Mouse (Mus musculus) monocyte, adult 59 days (primary cell): ENCODE measurements around the gene Arid3c. TPM values are rescaled to one million over a fixed set of nuclear protein-coding genes. Genes with fewer than 3 reads are reported as not detected.

ENCODE experiments used
- total RNA-seq, 2 experiments: library from RNA; stranded (reverse); gene quantifications; one replicate each; pipeline ENCODE4 v1.2.4; 2023

Arid3c gene
- not detected for total RNA-seq

DNA sequence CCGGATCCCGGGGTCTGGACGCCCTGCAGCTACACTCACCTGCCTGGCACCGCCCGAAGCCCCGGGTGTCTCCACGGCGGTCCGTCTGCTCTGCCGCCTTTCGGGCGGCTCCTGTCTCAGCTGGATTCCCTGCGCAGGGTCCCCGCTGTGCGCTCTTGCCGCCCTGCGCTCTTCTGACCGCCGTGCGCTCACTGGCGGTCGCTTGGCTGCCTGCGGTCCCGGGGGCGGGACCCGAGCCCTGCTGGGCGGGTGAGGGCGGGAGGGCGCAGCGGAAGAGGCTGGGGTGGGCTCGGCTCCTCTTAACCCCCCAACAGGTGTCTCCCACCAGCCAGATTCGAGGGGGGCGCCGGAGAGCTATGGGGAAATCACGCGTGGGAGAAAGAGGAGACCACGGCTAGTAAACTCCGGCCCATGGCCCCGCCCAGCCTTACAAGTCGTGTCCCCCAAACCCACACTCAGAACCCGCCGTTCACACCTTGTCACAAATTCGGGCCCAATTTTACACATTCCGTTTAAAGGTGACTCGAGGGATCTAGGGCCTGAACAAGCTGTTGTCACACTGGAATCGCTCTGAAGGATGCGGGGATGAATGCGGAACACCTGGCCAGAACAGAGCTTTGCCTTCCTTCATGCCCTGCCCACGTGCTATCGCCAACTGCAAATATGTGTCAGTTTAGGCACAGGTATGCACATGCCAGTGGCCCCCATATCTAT, at the start of gene Arid3c:
Arid3c (minus strand) TSS at position 91 of the 714 bp plus-strand sequence.

GRCm38 (mm10) chr4:41774002-41774401, 43.1 kb upstream of the Arid3c start, which contains the start of gene Ccl27a:
Gene Ccl27a, minus strand, starts transcription at chr4:41774247.

DNA sequence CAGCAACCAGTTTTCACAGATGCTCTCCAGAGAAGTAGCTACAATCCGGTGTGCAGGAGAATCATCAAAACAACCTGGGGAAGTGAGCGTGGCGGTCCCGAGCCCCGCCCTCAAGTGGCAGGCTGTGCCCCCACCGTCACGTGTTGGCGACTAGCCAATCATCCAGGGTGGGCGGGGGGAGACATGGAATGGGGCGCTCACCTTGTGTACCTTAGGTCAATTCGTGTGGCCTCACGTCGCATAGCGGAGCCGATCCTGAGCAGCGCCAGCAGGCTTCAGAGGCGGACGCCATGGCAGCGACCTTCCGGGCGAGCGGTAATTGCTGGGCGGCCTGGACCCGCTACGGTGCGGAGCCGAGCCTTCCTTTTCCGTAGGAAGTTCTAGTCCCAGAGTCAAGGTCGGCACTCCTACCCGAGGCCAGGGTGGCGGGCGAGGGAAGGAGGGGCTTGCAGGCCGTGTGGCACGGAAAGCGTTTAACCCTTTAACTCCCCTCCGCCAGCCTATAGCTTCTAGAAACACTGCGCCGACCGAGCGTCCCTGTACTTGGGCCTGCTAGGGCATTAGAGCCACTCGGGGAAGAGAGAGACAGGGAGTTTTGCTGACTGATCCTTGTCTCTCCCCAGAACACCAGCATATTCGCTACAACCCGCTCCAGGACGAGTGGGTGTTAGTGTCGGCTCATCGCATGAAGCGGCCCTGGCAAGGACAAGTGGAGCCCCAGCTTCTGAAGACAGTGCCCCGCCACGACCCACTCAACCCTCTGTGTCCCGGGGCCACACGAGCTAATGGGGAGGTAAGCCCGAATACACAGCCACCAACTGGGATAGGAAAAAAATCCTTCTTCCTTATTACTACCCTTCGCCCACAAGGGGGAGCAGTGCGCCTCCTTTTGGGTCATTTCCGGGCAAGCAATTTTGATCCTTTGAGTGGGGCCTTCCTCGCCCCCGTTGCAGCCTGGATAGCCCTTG, 24.7 kb upstream of the Arid3c start, which contains the start of gene Sigmar1:
Sigmar1 (minus strand) TSS at position 820 of the 968 bp plus-strand sequence.

GRCm38 (mm10) chr4:41754797-41755337, 23.9 kb upstream of the Arid3c start, which contains the start of gene Galt:
Gene Galt, plus strand, starts transcription at chr4:41755228.

DNA sequence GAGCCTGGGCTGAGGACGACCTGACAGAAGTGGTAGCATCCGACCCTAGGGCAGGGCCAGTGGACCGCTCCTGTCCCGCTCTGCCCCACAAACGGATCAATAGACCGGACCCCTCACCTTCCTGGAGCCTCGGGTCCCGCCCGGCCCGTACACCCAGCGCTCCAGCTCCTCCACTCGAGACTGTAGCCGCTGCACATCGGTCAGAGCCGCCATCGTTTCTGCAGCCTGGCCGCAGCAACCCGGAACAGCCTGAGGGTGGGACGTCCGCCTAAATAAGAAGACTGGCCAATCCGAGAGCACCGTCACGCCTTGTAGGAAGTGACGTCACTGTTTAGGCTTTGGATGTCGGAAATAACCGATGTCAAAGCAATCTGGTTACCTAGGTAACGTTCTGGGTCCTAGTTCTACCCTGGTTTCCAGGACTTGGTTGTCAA, 8.0 kb downstream of the Arid3c start, which contains the start of gene Dctn3:
Dctn3 (minus strand) TSS at position 253 of the 434 bp plus-strand sequence.

DNA sequence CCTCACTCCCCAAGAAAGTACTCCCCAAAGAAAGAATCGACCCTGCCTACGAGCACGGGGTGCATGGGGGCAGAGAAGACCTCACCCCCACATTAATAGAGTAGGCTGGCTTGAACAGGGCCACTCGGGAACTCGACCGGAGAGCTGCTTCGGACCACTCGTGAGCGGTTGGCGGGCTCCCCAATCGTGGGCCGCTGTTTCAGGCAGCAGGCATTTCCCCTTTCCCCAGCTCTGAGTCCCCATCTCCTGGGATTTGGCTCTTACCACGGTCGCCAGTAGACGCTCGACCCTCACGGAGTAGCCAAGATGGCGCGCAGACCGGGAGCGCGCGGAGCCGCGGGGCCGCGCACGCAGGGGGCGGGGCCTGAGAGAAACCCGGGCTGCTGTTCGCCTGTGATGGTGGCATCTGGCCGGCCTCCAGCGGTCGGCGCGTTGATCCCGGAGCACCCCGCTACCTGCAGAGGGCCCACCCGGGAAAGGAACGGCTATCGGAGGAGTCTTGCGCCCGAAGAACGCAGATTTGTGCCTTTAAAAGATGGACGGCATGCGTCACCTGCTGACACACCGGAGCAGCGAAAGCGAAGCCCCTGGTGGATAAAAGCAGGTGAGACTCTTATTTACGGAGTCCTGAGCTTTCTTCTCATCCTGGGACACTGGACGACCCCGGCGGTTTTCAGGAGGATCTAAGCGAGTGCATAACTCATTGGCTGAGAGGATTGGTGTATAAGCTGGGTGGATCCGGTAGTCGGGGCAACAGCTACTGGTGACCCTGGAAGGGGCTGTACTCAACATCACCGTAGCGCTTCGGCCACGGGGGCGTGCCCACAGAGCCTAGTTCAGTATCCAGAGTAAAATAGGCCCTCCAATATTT, 17.5 kb downstream of the Arid3c start, which contains the start of gene Rpp25l:
Rpp25l (minus strand) TSS at position 338 of the 871 bp plus-strand sequence.

GRCm38 (mm10) chr4:41699783-41700182, 31.2 kb downstream of the Arid3c start, which contains the start of gene Il11ra1:
Gene Il11ra1, plus strand, starts transcription at chr4:41699989.

DNA sequence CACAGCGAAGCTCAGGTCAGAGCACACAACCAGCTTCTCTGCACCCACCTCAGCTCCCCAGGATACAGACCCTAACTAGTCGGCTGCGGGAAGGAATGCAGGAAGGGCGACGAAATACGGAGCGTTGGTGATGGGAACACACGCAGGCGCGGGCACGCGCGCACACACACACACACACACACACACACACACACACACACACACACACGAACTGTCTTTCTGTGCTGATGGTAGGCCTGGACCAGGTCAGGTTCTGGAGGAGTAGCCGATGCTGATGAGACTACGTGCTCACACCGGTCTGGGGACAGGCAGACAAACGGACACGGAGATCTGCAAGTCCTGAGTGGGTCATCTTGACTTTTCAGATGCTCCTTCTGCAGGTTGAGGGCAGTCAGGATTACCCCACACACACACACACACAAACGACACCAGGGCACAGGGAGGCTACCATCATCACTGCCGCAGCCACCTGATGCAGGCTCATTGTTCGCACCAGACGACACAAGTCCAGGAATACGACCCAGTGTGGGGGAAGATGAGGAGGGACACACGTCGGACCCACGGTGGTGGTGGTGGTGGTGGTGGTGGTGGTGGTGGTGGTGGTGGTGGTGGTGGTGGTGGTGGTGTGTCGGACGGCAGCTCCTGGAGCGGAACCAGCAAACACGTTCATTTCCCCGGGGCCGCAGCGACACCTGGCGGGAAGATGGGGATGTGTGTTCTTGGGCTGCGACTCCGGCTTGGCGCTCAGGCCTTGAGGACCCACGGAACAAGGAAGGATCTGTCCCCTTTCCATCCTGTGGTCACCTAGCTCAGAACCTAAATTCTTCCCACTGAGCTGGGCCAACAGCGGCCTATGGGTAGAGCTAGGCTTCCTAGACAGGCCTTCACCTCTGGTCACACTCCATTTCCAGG, 33.8 kb downstream of the Arid3c start, which contains the start of gene Cntfr:
Cntfr (minus strand) TSS at position 160 of the 912 bp plus-strand sequence.

Other genes with a start within 250 kb of the Arid3c start
- under 1 TPM in 1 of 2 experiments, not detected in 1; 0.79 TPM for gene AI464131, start 228.1 kb downstream of the Arid3c start, total RNA-seq
- gene 1110017D15Rik, start 213.8 kb downstream of the Arid3c start, total RNA-seq: not detected
- 10 to 100 TPM; 24.2 to 27.6 TPM for gene Fam219a, start 161.6 kb downstream of the Arid3c start, total RNA-seq
- gene Dnaic1, start 161.4 kb downstream of the Arid3c start, total RNA-seq: not detected
- gene Enho, start 90.8 kb downstream of the Arid3c start, total RNA-seq: 1 to 10 TPM in 1 of 2 experiments, under 1 TPM in 1; 0.52 to 1.4 TPM
- gene Cntfr, start 34.1 kb downstream of the Arid3c start, total RNA-seq: not detected
- gene Il11ra1, start 31.2 kb downstream of the Arid3c start, total RNA-seq: 10 to 100 TPM; 18.0 to 18.1 TPM
- 10 to 100 TPM; 20.0 to 22.7 TPM for gene Rpp25l, start 17.6 kb downstream of the Arid3c start, total RNA-seq
- 10 to 100 TPM; 61.7 to 62.9 TPM for gene Dctn3, start 8.0 kb downstream of the Arid3c start, total RNA-seq
- 10 to 100 TPM; 35.1 to 40.0 TPM for gene Galt, start 24.1 kb upstream of the Arid3c start, total RNA-seq
- gene Sigmar1, start 25.0 kb upstream of the Arid3c start, total RNA-seq: 10 to 100 TPM; 38.6 to 50.0 TPM
- 1 to 10 TPM; 4.2 to 6.0 TPM for gene Ccl27a, start 43.1 kb upstream of the Arid3c start, total RNA-seq
- not detected for gene Gm21541, start 172.5 kb upstream of the Arid3c start, total RNA-seq
- gene Gm20878, start 210.4 kb upstream of the Arid3c start, total RNA-seq: under 1 TPM in 1 of 2 experiments, not detected in 1; 0.97 TPM
- gene Fam205a4, start 234.9 kb upstream of the Arid3c start, total RNA-seq: not detected